Mouse (Mus musculus) lung, postnatal 0 days (tissue): ENCODE data around the gene Mrpl30.

Source experiments
- CTCF ChIP-seq: IDR thresholded peaks from 2 replicates; pipeline ENCODE4 v1.5.1; 2016; ENCODE audit warnings: antibody characterized with exemption, mild to moderate bottlenecking
- EP300 ChIP-seq: IDR thresholded peaks from 2 replicates; pipeline ENCODE4 v1.6.1; 2016; ENCODE audit warnings: antibody characterized with exemption, mild to moderate bottlenecking, control low read depth

- TF ChIP-seq CTCF = peak; percentile 60
- no peak for TF ChIP-seq EP300
These were observed 25.5 kb upstream of the Mrpl30 start for GRCm38 (mm10) chr1:37864511-37865400.
